In genomic region chr14:11623576-11623975, GRCm38 (mm10) we compare ENCODE assay signal across 26 mouse cellular contexts.
DNase-seq lines count a peak whose midpoint lies in the region; ATAC-seq and TF ChIP-seq lines count a peak whose summit lies in the region.
"Had no signal": no experiment of that assay in that cellular context is flagged by ENCODE, and none has a peak within 500 bp of the region (broad histone marks: within the 10 kb centered on the region; RNA-seq: fewer than 3 reads in every experiment).

No protein-coding gene starts in this region.

- H3K27me3 ChIP-seq in midbrain, embryonic 11.5 days (ENCODE audit: control insufficient read depth, insufficient read depth, low read length): no peaks in the 10 kb centered on the region
- no peaks in the 10 kb centered on the region for H3K27me3 ChIP-seq in midbrain, embryonic 16.5 days (ENCODE audit: control insufficient read depth, insufficient read depth, low read depth, low read length)
- H3K27me3 ChIP-seq: CH12.LX; embryonic facial prominence, embryonic 13.5 days; embryonic facial prominence, embryonic 15.5 days; forebrain, embryonic 12.5 days; Patski had no signal

- H3K9ac ChIP-seq in midbrain, embryonic 11.5 days (ENCODE audit: low read length): no peak overlapping the region
- no peak overlapping the region for H3K9ac ChIP-seq in midbrain, embryonic 16.5 days (ENCODE audit: low read depth, low read length)
- H3K9ac ChIP-seq: embryonic facial prominence, embryonic 13.5 days; embryonic facial prominence, embryonic 15.5 days; forebrain, embryonic 12.5 days had no signal

- ATAC-seq in frontal cortex, adult (ENCODE audit: low TSS enrichment): peak; percentile 91
- no peak for ATAC-seq in midbrain, embryonic 11.5 days (ENCODE audit: low FRiP score)
- ATAC-seq in midbrain, embryonic 16.5 days: no peak
- ATAC-seq in activated CD4-positive, CD25-positive, alpha-beta regulatory T cell, adult 4 months: no peak
- no peak for ATAC-seq in CD4-positive, CD25-positive, alpha-beta regulatory T cell, adult 4 months
- ATAC-seq: forebrain, embryonic 14.5 days; Patski had no signal

- H3K4me3 ChIP-seq in midbrain, embryonic 11.5 days (ENCODE audit: low read depth, low read length): no peak overlapping the region
- no peak overlapping the region for H3K4me3 ChIP-seq in midbrain, embryonic 16.5 days (ENCODE audit: low read depth, low read length)
- no peak overlapping the region for H3K4me3 ChIP-seq in cortical plate, adult 2 months (ENCODE audit: insufficient read depth, low read length)
- H3K4me3 ChIP-seq: embryonic facial prominence, embryonic 13.5 days; embryonic facial prominence, embryonic 15.5 days; erythroblast, embryonic 14.5 days; forebrain, embryonic 10.5 days; forebrain, embryonic 12.5 days had no signal

- WGBS in midbrain, embryonic 11.5 days: 85% methylated on average over 4 of the region's 4 CpGs
- WGBS in midbrain, embryonic 16.5 days: 70% methylated on average over 4 of the region's 4 CpGs

- TF ChIP-seq POLR2A in cortical plate, adult 2 months (IDR thresholded peaks at IDR 0.05; ENCODE audit: extremely low read depth, insufficient read depth, low read length): no peak

- no peaks in the 10 kb centered on the region for H3K36me3 ChIP-seq in midbrain, embryonic 11.5 days (ENCODE audit: control insufficient read depth, insufficient read depth, low read length)
- H3K36me3 ChIP-seq in midbrain, embryonic 16.5 days (ENCODE audit: control insufficient read depth, insufficient read depth, low read length): no peaks in the 10 kb centered on the region
- H3K36me3 ChIP-seq: embryonic facial prominence, embryonic 13.5 days; embryonic facial prominence, embryonic 15.5 days; forebrain, embryonic 10.5 days; forebrain, embryonic 12.5 days; G1E had no signal

- no peak for DNase-seq in frontal cortex, postnatal 25 days (ENCODE audit: low spot score in 2 of 2)
- peak; percentile 60 for DNase-seq in midbrain, embryonic 11.5 days (ENCODE audit: low spot score, missing footprints)
- peak; percentile 66 for DNase-seq in brain, adult 2 months (ENCODE audit: low read depth, low spot score)
- DNase-seq: adrenal gland, adult 2 months; adrenal gland, postnatal 10 days; adrenal gland, postnatal 25 days; cerebellum, adult 11-12 months; cerebellum, adult 2 months; cerebellum, adult 9-10 months; cerebellum, postnatal 10 days; cerebellum, postnatal 25 days; embryo, embryonic 11 days had no signal

- H3K4me2 ChIP-seq in midbrain, embryonic 11.5 days: no peak overlapping the region
- H3K4me2 ChIP-seq in midbrain, embryonic 16.5 days (ENCODE audit: low read length): no peak overlapping the region
- H3K4me2 ChIP-seq: embryonic facial prominence, embryonic 13.5 days; embryonic facial prominence, embryonic 15.5 days; forebrain, embryonic 12.5 days had no signal

- no peak overlapping the region for H3K27ac ChIP-seq in midbrain, embryonic 11.5 days (ENCODE audit: low read depth, low read length)
- H3K27ac ChIP-seq in midbrain, embryonic 16.5 days (ENCODE audit: low read length): no peak overlapping the region
- H3K27ac ChIP-seq in cortical plate, adult 2 months (ENCODE audit: insufficient read depth, low read length): 0 out of 2 replicates have a peak overlapping the region, but pooled peaks have one; percentile 49
- H3K27ac ChIP-seq: embryonic facial prominence, embryonic 13.5 days; embryonic facial prominence, embryonic 15.5 days; forebrain, embryonic 10.5 days; forebrain, embryonic 12.5 days had no signal

- no peak for TF ChIP-seq CTCF in cortical plate, adult 2 months (IDR thresholded peaks at IDR 0.05; ENCODE audit: extremely low read depth, insufficient read depth, low read length)

- H3K9me3 ChIP-seq in midbrain, embryonic 11.5 days (ENCODE audit: control insufficient read depth, low read length): no peaks in the 10 kb centered on the region
- no peaks in the 10 kb centered on the region for H3K9me3 ChIP-seq in midbrain, embryonic 16.5 days (replicated peaks; ENCODE audit: control insufficient read depth, low read length, poor library complexity, severe bottlenecking)
- H3K9me3 ChIP-seq: embryonic facial prominence, embryonic 13.5 days; embryonic facial prominence, embryonic 15.5 days; forebrain, embryonic 10.5 days; forebrain, embryonic 12.5 days had no signal

- H3K4me1 ChIP-seq in midbrain, embryonic 11.5 days (ENCODE audit: control insufficient read depth, insufficient read depth, low read length): peaks cover 15% of the 10 kb centered on the region
- peaks cover 11% of the 10 kb centered on the region for H3K4me1 ChIP-seq in midbrain, embryonic 16.5 days (ENCODE audit: control insufficient read depth, insufficient read depth, low read length)
- peaks cover 6% of the 10 kb centered on the region for H3K4me1 ChIP-seq in cortical plate, adult 2 months (ENCODE audit: control insufficient read depth, insufficient read depth, low read length)

Comparison
In these comparisons a context has a peak if more than half of its experiments do, and no peak if none do; other contexts are left out.
1. DNase-seq: peak in midbrain, embryonic 11.5 days (single experiment) and brain, adult 2 months (single experiment); none in frontal cortex, postnatal 25 days (0 of 2).